Mouse (Mus musculus) CD4-positive, CD25-positive, alpha-beta regulatory T cell, adult 4 months (primary cell): ENCODE data around the gene Gm28308. TPM values are rescaled to one million over a fixed set of nuclear protein-coding genes. Genes with fewer than 3 reads are reported as not detected.

Experiments used
- ATAC-seq: one replicate; pipeline ENCODE4 v1.8.0; 2017
- polyA plus RNA-seq, 2 experiments: library from polyadenylated mRNA; unstranded; fragments of 100-300 nt; shearing (Covaris generic); gene quantifications; one replicate each; pipeline ENCODE4 v1.2.1; 2017

The Gm28308 gene
- polyA plus RNA-seq, 2 experiments from 2014 or later = not detected

DNA sequence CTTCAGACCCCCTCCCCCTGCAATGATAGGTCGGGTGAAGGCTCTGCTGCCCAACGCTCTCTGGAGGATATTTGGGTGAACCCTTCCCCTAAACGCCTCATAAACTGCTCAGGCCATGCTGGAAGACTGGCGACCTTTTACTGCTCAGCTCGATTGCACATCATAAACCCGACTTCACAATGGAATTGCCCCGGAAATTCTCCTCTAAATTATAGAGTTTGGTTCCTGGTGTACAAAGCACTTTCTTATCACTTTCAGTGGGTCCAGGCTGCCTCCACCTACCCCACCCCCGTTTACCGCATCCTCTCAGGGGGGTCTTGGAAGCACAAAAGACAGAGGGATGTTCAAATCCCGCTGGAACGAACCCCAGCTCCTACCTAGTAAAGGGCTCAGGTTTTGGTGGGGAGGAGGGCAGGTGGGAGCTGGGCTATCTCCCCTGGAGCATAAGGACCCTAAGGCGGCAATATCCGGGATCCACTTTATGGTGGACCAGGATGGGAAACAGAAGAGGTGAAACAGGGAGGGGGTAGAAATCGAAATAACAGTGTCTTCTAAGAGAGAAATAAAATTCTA, 5.6 kb upstream of the Gm28308 start:
- ATAC-seq = no peak

DNA sequence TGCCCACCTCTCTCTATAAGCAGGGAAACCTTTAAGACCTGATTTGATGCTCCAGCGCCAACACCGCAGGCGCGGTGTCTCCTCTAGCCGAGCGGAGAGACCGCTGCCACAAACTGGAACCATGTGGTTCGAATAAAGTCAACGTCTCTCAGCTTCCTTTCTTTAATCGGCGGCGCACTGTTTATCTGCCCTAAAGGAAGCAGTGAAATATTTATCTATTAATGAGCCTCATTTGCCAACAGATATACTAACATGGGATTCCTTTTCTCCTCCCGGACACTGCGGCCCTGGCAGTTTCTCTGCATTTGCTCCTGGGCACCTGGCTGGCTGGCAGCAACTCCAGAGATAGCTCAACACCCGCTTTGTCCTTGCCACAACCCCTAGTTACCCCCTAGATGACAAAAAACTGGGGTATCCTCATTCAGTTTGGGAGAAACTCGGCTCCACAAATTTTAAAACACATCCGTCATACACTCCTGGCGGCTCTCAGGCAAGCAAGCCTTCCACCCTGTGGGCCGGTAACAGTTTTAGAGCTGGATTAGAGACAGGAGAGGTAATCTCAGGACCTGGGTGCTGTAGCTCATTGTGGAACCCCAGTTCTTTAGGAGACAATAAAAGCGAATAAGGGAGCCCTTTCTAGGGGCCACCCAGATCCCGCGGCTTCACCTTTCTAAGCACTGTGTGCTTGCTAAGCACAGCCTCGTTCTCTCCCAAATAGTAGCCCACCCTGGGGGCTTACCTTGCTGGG, 4.9 kb upstream of the Gm28308 start:
- ATAC-seq = no peak

- peak; percentile 44 for ATAC-seq
These were observed 4.3 kb upstream of the Gm28308 start for GRCm38 (mm10) chr6:52217459-52217768.

DNA sequence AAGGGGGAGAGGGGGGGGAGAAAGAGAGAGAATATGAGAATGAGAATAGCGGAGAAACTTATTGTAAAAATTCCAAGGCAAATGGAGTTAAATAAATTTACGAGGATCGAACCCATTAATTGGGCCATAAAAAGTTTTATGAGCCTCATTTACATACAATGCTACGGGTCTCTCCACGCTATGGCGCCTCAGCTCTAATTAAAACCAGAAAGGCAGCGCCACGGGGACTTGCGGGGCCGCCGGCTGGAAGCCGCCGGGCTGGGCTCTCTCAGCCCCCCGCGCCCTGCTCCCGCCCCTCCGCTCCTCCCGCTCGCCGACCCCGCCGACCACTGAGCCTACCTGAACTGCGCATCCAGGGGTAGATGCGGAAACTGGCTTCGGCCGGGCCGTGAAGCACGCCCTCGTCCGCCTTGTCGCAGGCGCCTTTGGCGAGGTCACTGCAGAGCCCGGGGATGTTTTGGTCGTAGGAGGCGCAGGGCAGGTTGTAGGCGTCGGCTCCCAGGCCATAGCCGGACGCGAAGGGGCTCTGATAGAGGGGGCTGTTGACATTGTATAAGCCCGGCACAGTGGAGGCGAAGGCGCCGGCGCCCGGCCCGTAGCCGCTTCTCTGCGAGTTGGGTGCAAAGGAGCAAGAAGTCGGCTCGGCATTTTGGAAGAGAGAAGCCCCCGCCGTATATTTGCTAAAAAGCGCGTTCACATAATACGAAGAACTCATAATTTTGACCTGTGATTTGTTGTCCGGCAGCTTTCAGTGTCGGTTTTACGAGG, 3.7 kb upstream of the Gm28308 start:
- no peak for ATAC-seq

GRCm38 (mm10) chr6:52215771-52216535, 2.8 kb upstream of the Gm28308 start:
- no peak for ATAC-seq

- no peak for ATAC-seq
These were observed 1.9 kb upstream of the Gm28308 start for GRCm38 (mm10) chr6:52215070-52215469.

- ATAC-seq = no peak
These were observed 1.1 kb upstream of the Gm28308 start for GRCm38 (mm10) chr6:52214271-52214670.

GRCm38 (mm10) chr6:52212556-52213118, 502 bp downstream of the Gm28308 start:
- peak; percentile 14 for ATAC-seq

- peak; percentile 31 for ATAC-seq
These were observed 1.2 kb downstream of the Gm28308 start for GRCm38 (mm10) chr6:52211961-52212360.

DNA sequence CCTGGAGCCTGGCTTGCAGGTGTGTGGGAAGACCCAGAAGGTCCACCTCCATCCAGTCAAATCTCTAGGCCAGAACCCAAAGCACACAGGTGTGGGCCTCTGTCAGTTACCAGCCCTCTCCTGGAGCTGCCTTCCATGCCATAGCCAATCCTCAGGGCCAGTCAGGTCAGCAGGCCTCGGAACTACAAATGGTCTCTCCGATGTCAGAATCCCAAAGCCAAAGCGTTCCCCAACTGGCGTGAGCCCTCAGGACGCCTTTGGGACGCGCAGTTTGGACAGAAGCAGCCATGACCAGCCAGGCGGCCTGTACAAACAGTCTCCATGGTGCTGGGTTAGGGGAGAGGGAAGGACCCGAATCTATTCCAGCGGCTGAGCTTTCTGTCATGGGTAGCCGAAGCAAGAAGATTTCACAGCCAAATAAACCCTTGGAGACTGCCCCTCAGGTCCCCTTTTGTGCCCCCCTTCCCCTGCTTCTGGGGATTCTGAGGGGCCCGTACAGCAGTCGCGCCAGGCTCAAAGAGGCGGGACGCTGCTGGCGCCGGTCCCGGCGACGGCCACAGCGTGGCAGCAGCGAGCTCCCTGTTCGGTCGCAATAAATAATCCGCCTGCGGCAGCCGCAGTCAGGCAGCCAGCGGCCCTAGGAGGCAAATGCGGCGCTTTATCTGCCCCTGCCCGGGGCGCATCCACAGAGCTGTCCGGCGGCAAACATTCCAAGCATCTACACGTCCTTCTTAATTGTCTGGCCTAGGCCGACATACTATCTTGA, 1.8 kb downstream of the Gm28308 start:
- peak; percentile 84 for ATAC-seq

DNA sequence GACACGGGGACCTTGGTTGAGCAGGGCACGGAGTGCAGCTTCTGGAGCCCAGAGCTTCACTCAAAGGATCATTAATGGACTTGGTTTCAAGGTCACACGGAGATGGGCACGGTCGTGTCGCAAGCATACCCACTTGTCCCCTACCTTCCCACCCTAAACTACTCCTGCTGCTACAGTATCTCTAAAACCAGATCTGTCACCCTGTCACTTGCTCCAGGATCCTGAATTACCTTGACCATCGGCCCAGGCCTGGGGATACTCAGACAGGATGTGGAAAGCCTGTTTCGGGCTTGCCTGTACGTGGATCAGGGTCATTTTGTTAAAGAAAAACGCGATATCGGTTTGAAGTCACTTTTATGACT, 3.5 kb downstream of the Gm28308 start:
- ATAC-seq = no peak

- ATAC-seq = no peak
These were observed 4.1 kb downstream of the Gm28308 start for GRCm38 (mm10) chr6:52208868-52209684.

DNA sequence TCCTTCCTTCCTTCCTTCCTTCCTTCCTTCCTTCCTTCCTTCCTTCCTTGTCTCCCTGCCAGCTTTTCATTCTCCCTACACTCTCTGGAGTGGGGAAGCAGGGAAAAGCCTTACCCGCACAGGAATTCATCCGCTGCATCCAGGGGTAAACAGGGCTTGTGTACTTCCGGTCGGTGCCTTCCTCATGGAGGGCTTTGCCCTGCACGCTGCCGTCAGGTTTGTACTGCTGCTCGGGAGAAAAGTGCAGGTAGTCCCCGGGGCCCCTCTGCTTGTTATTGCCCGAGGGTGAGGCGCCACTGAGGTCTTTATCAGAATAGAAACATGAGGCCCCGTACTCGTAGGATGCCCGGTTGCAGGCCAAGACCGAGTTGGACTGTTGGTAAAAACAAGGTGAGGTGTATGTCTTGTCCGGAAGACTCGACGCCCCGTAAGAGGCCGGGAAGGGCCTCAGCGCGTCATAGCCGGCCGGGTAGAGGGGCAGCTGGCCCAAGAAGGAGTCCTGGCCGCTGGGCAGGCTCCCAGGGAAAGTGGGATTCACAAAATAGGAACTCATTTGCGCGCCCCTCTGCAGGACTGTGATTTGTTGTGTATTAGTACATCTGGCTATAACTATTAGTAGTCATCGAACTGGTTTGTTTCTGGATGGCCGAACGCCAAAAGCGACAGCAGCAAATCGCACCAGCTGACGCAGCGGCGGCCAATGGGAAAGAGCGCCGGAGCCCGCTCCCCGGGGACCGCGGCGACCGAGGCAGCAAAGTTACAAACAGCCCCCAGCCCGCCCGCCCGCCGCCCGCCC, 4.9 kb downstream of the Gm28308 start, which contains the start of gene Hoxa6:
Gene Hoxa6, minus strand, starts transcription at position 651 of the 796 bp plus-strand sequence.
- no peak for ATAC-seq

DNA sequence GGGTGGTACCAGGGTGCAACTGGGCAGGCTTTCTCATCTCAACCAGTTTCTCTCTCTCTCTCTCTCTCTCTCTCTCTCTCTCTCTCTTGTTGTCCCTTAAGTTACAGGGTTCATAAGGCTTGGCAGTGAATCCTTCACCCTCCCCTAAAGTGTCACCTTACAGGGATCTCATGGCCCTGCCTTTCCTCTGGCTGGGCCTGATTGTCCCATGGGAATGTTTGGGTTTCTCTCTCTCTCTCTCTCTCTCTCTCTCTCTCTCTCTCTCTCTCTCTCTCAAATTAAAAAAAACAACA, 5.5 kb downstream of the Gm28308 start:
- ATAC-seq = no peak

DNA sequence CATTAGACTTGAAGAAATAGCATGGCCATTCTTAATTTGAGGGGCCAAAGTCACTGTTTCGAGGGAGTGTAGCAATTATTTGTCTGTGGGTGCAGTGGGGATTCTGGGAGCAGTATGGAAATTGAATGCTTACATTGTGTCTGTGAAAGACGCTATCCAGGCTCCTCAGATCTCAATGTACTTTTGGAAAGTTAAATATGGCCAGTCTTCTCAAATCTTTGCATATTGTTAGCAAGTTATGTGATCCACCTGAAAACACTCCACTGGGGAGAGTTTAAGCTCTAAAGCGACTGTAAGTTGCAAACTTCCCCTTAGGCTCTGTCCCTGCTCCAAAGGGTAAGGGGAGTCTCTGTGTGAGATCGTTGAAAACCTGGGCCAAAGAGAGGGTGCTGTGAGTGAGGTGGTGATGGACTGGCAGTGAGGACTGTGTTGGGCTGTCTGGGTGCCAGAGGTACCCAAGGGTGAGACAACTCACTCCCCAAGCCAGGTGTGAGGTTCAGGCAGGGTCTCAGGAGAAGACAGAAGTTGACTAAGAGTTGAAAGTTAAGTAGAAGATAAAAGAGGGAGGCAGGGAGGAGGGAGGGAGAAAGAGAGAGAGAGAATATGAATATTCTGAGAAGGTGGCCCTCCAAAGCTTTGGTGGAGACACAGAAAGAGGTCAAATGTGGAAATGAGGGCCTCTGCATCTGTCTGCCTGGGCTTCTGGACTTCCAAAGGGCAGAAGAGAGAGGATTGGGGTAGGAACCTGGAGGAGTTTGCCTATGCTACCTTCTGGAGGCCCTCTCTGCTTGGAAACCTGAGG, 6.1 kb downstream of the Gm28308 start:
- no peak for ATAC-seq

DNA sequence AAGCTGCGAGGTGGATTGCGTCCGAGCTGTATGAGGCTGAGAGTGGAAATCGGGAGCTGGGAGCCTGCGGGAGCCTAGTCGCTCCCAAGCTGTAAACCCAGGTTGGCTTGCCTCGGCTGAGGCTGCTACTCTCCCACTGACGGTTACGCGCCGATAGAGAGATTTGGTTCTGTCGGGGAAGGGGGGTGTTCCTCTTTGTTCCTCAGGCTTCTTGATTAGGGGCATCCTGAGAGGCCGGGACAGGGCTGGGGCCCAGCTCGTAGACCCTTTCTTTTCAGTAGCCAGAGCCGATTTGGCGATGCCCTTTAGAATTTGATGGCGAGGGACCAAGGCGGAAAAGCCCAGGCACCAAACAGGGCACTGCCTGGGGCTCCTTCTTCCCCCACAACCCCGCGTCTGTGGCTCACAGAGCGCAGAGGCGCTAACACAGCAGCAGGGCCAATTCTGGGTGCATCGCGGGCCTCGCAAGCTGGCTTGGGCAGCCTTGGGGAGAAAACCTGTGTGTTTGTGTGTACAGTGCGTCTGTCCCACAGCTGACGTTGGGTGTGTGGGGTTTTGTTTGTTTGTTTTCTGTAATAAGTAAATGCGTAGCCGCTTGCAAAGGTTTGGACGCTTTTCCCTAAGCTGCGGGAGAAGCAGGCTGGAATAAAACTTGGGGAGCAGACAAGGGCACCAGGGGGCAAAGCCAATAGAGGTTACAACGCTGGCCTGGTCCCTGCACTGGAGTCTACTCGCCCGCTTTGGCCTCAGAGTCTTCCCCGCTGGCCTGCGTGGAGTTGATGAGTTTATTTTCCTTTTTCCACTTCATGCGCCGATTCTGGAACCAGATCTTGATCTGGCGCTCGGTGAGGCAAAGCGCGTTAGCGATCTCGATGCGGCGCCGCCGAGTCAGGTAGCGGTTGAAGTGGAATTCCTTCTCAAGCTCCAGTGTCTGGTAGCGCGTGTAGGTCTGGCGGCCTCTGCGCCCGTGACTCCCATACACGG, 7.2 kb downstream of the Gm28308 start:
- ATAC-seq = no peak

DNA sequence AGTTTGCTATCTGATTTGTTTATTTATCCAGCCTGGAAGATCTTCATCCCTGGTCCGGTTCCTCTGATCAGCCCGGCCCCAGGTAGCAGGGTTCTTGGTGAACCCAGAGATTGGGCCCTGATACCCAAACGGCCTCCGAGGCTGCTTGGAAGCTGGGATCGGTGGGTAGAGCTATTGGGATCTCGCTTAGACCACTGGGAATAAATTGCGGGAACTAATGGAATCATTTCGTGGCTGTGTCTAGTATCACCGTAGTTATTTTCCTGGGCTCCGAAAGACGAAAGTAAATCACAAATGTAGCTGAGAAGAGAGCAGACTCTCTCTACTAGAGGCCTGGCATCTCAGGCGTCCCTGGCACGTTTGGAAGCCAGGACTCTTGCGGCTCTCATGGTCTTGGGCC, 7.9 kb downstream of the Gm28308 start:
- no peak for ATAC-seq

DNA sequence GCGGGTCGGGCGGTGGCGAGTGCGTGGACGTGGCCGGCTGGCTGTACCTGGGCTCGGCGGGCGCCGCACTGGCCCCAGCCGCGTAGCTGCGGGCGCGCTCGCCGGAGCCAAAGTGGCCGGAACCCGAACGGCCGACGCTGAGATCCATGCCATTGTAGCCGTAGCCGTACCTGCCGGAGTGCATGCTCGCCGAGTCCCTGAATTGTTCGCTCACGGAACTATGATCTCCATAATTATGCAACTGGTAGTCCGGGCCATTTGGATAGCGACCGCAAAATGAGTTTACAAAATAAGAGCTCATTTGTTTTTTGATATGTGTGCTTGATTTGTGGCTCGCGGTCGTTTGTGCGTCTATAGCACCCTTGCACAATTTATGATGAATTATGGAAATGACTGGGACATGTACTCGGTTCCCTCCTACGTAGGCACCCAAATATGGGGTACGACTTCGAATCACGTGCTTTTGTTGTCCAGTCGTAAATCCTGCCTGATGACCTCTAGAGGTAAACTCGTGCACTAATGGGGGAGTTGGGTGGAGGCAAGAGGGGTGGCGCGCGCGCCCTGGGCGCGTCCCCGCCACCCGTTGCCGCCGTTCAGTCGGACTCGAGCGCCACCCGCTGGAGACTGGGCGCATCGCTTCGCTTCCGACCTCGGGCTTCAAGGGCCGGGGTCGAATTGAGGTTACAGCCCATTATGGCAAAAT, 8.9 kb downstream of the Gm28308 start, which contains the start of gene Hoxa5:
Gene Hoxa5, minus strand, starts transcription at position 538 of the 703 bp plus-strand sequence.
- ATAC-seq = no peak
